Mouse (Mus musculus): ENCODE data around the gene Prkar2b.
"Not testable (repeated sequence)": the region's sequence is repeated elsewhere in the genome, so short reads cannot be mapped to it uniquely, and the experiment has no call there.

Prkar2b gene

DNA sequence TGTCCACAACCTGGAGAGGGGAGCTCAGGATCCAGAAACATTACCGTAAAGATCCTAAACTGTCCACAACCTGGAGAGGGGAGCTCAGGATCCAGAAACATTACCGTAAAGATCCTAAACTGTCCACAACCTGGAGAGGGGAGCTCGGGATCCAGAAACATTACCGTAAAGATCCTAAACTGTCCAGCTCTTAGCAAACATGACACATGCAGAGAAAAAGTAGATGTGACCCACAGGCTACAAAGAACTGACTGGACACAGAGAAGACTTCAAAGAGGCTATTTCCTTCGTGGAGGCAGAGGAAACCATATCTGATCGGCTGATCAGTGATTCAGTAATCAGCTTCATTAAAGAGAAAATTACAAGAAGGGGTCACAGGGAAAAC is 51.1 kb downstream of the Prkar2b start:
- not testable (repeated sequence) for DNase-seq (ENCODE audit: low spot score in 2 of 2)

DNA sequence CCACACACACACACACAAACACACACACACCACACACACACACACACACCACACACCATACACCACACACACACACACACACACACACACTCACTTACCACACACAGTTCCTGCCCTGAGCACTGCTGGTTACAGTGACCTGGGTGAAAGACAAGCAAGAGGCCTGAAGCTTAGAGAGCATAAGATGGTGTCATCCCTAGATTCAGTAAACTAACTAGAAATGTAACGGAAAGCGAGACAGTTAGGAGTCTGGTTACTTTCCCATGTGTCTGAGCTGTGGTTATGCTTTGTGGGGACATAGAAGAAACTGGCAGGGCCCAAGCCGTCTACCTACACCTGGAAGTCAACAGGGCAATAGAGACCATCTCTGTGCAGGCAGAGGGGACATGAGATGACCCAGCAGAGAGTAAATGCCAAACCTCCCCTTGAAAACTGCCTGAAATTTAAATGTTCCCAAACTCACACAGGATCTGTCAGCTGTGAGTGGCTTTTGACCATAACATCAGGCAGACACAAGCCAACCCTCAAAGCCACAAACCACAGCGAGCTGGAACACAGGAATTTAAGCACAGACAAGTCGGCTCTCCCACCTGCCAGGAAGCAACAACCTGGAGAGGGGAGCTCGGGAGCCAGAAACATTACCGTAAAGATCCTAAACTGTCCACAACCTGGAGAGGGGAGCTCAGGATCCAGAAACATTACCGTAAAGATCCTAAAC is 51.7 kb downstream of the Prkar2b start:
- DNase-seq (ENCODE audit: low spot score in 2 of 2) = no peak

DNA sequence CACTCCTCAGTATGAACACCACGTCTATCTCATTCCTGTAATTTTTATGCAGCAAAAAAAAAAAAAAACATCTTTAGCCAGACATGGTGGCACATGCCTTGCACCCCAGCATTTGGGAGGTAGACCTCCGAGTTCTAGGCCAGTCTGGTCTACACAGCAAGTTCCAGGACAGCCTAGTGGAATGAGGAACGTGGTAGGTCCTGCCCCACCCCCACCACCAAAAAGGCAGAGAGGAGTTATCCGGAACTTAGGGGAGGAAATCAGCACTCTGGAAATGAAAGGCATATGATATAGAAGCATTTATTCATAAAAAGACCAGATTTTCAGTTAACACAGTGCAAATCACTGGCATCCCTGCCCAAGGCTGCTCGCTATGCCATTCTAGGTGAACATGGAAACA is 52.4 kb downstream of the Prkar2b start:
- DNase-seq (ENCODE audit: low spot score in 2 of 2) = no peak

DNA sequence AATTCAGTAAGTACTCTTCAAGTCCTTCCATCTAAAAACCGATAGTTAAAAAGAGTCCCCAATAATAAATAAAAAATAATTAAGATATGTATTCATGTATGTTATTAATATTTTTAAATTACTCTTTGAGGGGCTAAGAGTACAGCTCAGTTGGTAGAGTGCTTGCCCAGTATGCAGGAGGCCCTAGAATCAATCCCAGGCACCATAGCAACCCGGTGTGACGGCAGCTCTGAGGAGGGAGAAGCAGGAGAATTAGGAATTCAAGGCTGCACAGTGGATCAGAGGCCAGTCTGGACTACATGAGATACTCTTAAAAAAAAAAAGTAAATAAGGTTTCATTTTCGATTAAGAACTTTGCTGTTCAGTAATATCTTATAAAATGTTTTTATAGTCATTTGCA is 53.5 kb downstream of the Prkar2b start:
- DNase-seq (ENCODE audit: low spot score in 2 of 2) = no peak

DNA sequence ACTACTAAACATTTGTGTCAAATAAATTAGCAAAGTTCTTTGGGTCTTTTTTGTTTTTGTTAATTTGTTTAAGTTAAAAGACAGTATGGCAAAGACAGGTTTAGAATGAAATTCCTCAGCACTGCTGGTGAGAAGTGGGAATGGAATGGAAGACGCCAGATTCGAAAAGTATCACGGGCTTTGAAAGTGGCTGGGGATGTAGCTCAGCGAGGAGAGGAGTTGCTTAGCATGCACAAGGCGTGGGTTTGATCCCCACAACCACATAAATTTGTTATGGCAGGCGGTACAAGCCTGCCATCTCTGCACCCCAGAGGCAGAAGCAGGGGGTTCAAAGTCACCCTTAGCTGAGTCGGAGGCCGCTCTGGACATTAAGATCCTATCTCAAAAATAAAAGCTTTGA is 54.1 kb downstream of the Prkar2b start:
- no peak for DNase-seq (ENCODE audit: low spot score in 2 of 2)

DNA sequence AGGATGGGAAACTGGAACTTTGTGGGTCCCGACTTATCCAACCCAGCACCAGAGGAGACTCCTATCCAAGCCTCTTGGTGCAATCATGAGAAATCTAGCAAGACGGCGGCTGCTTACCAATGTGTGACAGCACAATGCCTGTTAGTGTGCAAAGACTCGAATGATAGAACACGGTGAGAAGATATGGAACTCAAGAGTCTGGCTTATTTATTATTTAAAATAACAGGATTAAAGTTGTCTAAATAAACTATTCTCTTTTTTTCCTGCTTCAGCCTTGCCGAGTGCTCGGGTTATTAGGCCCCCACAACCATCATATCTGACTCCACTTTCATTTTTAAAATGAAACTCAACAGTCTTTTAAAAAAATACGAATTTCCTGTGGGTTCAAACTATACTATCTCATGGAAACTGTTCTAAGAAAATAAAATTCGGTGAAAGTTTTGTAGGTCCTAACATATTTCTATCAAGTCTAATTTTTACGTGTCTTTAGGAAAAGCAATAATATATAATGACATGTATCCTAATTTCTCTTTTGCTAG is 54.6 kb downstream of the Prkar2b start:
- no peak for DNase-seq (ENCODE audit: low spot score in 2 of 2)

DNA sequence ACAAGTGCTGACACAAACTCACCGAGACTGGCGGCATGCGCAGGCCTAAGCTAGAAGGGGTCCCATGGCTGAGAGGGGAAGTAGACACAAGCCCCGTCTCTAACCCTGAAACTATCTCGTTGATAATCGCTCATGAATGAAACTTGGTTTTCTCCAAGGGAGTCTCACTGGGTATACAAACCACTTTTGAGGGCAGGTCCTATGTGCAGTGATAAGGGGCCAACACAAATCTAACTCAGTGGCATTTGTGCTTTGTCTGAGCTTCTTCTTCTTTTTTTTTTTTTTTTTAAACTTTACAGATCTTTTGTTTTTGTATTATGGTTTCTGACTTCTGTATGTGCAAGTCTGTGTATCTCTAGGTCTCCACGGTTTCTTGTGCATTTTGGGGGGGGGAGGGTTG is 60.6 kb downstream of the Prkar2b start:
- no peak for DNase-seq (ENCODE audit: low spot score in 2 of 2)

DNA sequence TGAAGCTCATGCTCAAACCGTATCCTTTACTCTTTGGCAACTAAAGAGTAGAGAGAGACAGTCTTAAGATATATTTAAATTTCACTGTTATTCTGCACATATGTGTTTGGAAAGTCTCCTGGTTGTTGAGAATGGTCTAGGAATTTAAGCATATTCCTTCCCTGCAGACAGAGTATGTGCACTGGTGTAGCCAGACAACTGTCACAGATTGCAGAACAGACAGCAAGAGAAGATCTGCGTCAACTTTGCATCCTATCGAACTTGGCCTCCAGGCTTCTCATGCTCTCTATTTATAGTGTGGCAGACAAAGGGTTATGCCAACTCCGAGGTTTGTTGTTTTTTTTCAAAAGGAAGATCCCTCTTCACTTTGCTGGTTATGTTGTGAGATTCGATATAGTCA is 62.4 kb downstream of the Prkar2b start:
- no peak for DNase-seq (ENCODE audit: low spot score in 2 of 2)

DNA sequence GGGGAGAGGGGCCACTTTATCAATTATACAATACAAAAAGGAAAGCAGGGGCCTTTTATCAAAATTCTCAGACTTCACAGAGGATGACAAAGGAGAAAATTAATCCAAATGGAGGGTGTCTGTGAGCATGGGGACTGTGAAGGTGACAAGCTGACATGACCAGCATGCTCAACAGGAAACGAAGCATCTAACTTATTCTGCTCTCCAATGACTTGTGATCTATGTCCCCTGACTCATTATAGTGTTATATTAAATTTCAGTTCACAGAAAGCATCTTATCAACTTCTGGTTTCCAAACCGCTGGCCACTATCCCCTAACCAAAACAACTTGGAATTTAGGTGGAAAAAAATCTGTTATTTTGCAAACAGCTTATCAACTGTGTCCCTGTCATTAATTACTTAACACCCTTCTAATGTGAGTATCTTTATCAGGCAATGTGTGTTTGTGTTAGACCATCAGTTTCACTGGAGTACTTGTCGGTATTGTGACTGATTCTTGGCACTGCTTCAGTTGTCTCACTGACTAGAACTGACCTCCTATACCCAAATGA is 63.7 kb downstream of the Prkar2b start:
- DNase-seq (ENCODE audit: low spot score in 2 of 2) = no peak

DNA sequence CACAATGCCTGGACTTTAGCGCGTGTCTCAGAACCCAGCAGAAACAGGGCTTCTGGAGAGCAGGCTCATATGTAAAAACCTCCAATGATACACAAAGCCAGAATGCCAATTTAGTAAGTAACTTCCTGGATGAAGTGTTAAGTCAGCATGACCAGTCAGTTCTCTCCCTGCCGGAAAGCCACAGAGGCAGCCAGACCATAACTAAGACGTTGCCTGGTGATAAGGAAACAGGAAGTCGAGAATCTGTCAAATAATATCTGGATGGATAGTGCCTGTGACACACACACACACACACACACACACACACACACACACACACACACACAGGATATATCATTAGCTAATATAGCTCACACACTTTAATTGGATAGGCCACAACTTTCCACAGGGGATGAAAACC is 64.2 kb downstream of the Prkar2b start:
- peak; percentile 27 to 30 for DNase-seq (ENCODE audit: low spot score in 2 of 2)

DNA sequence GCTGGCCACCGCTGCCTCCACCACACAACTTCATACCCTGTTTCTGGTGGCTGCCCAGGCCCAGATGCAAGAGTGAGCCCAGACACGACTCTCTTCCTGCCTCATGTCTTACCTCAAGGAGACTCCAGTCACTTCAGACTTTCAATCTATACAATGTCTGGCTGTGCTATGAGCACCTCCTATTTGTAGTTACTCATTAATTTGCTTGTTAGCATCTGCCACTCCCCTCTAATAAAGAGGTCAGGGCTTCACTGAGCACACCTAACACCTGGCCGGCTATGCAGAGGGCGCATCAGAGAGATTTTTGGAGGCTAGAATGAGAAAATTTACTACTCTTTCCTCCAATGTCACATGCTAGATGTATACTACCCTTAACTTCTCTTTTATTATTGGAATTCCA is 70.5 kb downstream of the Prkar2b start:
- DNase-seq (ENCODE audit: low spot score in 2 of 2) = no peak

DNA sequence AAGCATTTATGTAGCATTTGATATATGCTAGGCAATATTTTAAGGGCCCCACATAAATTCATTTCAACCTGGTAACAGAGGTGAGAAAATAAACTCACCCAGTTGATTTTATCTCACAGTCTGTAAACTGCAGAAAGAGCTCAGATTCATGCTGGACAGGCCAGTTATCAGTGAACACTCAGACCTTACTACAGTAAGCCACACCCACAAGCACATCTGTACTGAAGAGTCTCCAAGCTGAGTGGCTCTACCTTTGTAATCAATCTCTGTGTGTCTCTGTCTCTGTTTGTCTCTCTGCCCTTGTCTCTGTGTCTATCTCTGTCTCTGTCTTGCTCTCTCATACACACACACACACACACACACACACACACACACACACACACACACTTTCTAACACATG is 71.4 kb downstream of the Prkar2b start:
- no peak for DNase-seq (ENCODE audit: low spot score in 2 of 2)

DNA sequence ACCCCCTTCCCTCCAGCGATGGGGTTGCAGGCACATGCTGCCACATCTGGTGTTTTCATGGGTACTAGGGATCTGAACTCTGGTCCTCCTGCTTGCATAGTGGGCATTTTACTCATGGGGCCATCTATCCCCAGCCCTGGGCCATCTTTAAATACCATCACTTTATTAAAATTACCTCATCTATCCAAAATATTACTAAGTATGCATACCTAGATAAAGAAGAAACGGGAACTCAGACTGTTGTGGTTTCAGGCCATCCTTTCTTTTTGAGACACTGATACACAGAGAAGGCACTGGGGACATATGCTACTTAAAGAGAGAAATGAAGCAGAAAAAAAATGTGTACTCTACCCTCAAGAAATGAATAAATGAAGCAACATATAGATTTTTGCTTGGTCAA is 74.6 kb downstream of the Prkar2b start:
- DNase-seq (ENCODE audit: low spot score in 2 of 2) = no peak

DNA sequence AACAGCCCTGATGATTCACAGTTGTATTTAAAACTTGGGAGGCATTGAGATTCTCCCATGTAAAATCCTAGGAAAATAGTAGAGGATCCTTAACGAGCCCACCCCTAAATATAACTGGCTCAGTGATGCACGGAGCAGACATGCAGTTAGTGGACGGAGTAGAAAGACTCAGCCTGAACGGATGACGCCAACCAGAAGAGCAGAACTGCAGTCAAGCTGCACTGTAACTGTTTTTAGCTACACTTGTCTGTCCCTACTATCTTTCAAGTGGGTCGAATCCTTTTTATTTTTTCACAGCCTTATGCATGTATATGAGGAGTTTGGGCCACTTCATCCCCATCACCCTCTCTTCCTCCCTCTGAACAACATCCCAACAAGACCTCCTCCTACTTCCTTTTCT is 75.4 kb downstream of the Prkar2b start:
- DNase-seq (ENCODE audit: low spot score in 2 of 2) = no peak

DNA sequence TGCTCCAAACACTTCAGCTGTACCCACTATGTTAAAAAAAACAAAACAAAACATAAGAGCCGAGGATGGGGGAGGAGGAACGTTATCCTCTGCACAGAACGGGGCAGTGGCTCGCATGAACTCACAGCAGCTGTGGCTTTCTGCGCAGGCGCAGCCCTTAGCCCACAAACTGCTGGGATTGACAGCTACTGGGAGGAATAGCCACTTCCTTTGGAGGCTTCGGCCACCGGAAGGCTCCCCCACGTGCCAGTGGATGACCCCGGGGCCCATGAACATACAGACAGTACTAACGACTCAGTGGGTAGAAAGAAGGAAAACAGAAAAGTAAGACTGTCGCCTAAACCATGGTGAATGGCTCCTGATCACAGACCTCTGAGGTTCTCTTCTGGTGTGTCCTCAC is 76.4 kb downstream of the Prkar2b start:
- peak in 1 of 2 experiments; percentile 15 for DNase-seq (ENCODE audit: low spot score in 2 of 2)

DNA sequence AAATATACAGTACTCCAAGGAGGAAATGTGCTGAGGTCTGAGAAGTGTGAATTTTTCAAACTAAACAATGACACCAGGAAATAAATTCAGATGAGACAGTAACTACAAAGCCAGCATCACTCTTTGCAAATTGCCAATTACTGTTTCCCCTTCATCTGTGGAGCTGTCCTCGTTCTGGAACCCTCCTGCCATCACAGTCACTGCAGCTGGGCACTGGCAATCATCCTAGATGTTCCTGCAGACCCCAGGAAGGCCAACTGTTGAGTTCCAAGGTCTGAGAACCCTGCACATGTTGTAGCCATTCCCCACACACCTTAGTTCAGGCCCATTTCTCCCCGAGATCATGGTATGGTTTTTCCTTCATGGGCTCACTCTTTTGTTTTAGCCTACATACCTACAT is 76.9 kb downstream of the Prkar2b start:
- no peak for DNase-seq (ENCODE audit: low spot score in 2 of 2)

DNA sequence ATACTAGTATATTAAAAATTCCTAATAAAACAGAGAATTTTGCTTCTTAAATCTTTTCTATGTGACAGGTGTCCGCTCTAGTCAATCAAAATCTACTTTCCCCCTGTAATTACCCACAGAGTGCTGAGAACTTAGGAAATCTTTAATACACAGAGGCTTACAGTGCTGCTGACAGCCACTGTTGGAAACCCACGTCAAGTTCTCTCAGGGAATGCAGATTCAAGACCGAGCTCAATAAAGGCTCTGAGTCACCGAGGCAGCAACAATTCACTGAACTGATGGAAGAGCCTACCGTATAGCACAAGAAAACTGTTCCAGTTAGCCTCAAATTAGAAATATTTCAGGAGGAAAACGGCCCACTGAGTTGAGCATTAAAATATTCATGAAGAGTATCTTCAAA is 77.3 kb downstream of the Prkar2b start:
- DNase-seq (ENCODE audit: low spot score in 2 of 2) = no peak

DNA sequence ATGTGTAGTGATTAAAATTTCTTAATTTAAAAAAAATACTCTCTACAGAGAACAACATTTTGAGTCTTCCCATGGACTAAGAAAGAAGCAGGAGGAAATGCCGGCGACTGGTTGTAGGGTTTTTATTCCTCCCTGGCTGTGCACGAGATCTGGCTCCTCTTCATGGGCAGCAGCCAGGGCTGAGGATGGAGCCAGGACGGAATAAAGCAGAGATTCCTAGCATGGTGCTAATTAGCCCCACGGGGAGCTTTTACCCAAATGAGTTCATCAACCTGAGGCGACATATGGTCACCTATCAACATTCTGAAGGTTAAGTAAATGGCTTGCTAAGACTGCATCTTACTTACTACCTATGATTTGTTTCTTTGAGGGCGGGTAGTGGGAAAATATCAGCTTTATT is 77.9 kb downstream of the Prkar2b start:
- no peak for DNase-seq (ENCODE audit: low spot score in 2 of 2)

DNA sequence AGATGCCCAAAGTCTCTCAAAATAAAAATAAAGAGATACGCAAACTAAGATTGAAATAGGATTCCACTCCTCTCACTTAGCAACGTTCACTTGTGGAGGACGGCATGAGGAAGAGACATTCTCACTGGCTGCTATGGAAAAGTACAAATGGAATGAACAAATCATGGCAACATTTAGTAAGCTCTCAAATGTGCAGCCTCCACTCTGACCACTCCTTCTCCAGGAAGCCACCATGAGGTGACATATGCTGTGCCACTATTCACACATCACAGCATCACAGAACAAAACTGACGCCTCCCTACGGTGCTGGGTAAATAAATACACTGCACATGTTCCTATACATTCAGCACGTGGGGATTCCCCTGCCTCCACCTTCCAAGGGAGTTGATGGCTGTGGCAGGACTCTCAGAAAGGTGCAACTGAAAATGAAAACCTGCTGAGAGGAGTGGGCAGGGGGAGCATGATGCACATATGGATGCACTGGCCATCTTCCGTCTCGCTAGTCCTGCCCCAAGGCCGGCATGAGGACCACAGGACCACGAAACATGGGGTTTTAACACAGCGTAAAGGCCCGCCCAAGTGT is 83.4 kb downstream of the Prkar2b start:
- no peak for DNase-seq (ENCODE audit: low spot score in 2 of 2)

DNA sequence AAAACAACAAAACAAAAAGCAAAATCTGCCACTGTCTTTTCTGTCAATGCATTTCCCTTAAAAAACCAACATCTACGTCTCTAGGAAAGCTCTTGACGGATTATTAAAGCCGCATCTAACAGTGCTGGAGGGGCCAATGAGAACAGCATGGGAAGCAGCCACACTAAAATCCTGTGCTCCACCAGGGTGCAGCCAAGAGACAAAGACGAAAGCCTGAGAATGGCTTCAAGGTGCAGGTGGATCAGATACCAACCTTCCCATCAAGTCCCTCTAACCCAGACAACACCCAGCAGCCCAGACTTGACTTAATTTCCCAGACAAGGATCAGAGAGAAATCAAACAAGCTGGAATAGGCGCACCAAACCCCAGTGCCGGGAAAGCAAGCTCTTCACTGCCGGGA is 84.6 kb downstream of the Prkar2b start:
- no peak for DNase-seq (ENCODE audit: low spot score in 2 of 2)

DNA sequence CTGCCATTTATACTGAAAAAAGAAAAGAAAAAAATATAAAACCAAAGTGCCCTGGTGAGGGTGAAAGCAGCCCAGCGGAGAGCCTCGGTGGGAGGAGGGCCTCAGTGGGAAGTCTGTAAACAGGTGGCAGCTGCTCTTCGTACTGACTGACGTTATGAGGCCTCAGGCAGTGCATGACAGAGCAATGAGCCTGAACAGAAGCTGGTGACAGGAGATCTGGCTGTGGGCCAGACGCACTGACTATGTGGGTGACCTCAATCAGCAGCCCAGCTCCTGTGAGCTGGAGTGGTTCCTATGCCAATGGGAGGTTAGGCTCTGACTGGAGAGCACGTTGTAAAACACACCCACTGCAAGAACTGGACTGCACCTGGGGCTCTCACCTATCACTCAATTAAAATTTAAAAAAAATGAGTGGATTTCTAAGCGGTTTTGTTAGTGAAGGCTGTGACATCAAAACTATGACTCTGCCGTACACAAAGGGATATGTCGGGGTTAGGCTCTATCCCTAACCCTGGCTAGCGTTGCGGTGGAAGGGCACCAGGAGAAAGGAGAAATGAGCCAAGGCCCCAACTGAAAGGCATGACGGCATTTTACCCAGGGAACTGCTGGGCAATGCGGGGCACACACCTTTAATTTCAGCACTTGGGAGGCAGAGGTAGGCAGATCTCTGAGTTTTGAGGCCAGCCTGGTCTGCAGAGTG is 87.5 kb downstream of the Prkar2b start:
- peak; percentile 70 to 77 for DNase-seq (ENCODE audit: low spot score in 2 of 2)

DNA sequence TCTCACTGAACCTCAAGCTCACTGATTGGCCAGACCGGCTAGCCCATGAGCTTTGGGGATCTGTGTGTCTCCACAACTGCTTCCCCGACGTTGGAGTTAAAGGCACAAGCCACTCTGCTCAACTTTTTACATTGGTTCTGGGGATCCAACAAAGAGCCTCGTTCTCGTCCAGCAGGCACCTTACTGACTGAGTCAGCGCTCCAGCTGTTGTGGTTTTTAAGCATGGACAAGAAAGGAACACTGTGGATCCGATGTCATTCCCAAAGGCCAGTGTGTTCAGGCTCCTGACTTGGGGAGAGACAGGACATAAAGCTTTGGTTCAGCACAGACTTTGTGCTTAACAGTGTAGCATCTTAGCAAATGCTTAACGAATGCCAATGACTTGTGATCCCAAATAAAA is 89.5 kb downstream of the Prkar2b start:
- DNase-seq (ENCODE audit: low spot score in 2 of 2) = no peak

DNA sequence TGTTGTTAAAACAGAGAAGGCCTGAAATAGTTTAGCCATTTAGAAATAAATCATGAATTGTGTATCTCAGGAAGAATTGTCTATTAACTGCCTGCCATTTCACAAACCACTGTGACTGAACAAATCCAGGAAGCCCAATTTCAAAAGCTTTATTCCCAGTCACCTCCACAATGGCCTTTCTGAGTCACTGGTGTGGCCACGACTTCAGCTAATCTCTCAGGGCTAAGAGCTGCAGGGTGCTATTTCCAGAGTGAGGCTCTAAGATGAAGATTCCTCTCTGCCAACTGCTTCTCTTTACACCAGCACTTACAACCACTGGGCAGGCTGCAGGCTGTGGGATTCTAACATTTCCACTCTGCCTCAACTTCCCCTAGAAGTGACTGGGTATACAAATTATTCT is 92.0 kb downstream of the Prkar2b start:
- no peak for DNase-seq (ENCODE audit: low spot score in 2 of 2)

Data from heart, adult 9 months (tissue).